Mouse (Mus musculus) hindbrain, embryonic 14.5 days (tissue): ENCODE measurements around the gene Slc44a2. TPM values are rescaled to one million over a fixed set of nuclear protein-coding genes. Genes with fewer than 3 reads are reported as not detected.
"Not testable (repeated sequence)": the region's sequence is repeated elsewhere in the genome, so short reads cannot be mapped to it uniquely, and the experiment has no call there.

Source experiments
- ATAC-seq: fragments of 200-750 bp; cut with Nextera tagmentation; 2 replicates; pipeline ENCODE4 v1.8.0; 2017; ENCODE audit warnings: moderate number of reproducible peaks, mild to moderate bottlenecking, moderate TSS enrichment, moderate library complexity; ENCODE audit not compliant: low FRiP score
- DNase-seq: peaks from one replicate; pipeline ENCODE4 v3.0.0-alpha.2; 2015; ENCODE audit warnings: low spot score
- H3K27ac ChIP-seq: fragments of 300-500 bp; sonication (generic); 2 replicates; pipeline ENCODE4 v1.5.1; 2014; ENCODE audit warnings: mild to moderate bottlenecking, moderate library complexity
- H3K27me3 ChIP-seq: fragments of 300-500 bp; sonication (generic); 2 replicates; pipeline ENCODE4 v1.6.1; 2014; ENCODE audit warnings: mild to moderate bottlenecking, low read length, mixed read lengths; ENCODE audit not compliant: control insufficient read depth, insufficient read depth
- H3K36me3 ChIP-seq: fragments of 300-500 bp; sonication (generic); replicated peaks from 2 replicates; pipeline ENCODE4 v1.6.1; 2014; ENCODE audit not compliant: control insufficient read depth, insufficient read depth
- H3K4me1 ChIP-seq: fragments of 300-500 bp; sonication (generic); replicated peaks from 2 replicates; pipeline ENCODE4 v1.6.1; 2014; ENCODE audit warnings: antibody characterized with exemption, low read length, mixed read lengths; ENCODE audit not compliant: control insufficient read depth, insufficient read depth
- H3K4me2 ChIP-seq: fragments of 300-500 bp; sonication (generic); replicated peaks from 2 replicates; pipeline ENCODE4 v1.6.1; 2014; ENCODE audit warnings: mild to moderate bottlenecking, moderate library complexity
- H3K4me3 ChIP-seq: fragments of 300-500 bp; sonication (generic); replicated peaks from 2 replicates; pipeline ENCODE4 v1.5.1; 2014; ENCODE audit warnings: mild to moderate bottlenecking, low read length
- H3K9ac ChIP-seq: fragments of 300-500 bp; sonication (generic); 2 replicates; pipeline ENCODE4 v1.6.1; 2014
- H3K9me3 ChIP-seq: fragments of 300-500 bp; sonication (generic); 2 replicates; pipeline ENCODE4 v1.6.1; 2016; ENCODE audit warnings: low read length; ENCODE audit not compliant: control insufficient read depth
- WGBS: fragments of 180-500 bp; shearing (Covaris S2); extraction: QIAGEN DNeasy Blood & Tissue Kit; methylation state at CpG from one replicate; pipeline ENCODE4 v1.1.7; 2014; 5-methylcytosine and 5-hydroxymethylcytosine counted together
- polyA plus RNA-seq: library from polyadenylated mRNA; unstranded; fragments of >200 nt; fragmentation: Nextera tagmentation; extraction: Ambion mirVana; gene quantifications from 2 replicates; pipeline ENCODE4 v1.2.1, GENCODE M21; 2014

Gene Slc44a2
- polyA plus RNA-seq, 1 experiment from 2014 or later = 62.3 TPM

DNA sequence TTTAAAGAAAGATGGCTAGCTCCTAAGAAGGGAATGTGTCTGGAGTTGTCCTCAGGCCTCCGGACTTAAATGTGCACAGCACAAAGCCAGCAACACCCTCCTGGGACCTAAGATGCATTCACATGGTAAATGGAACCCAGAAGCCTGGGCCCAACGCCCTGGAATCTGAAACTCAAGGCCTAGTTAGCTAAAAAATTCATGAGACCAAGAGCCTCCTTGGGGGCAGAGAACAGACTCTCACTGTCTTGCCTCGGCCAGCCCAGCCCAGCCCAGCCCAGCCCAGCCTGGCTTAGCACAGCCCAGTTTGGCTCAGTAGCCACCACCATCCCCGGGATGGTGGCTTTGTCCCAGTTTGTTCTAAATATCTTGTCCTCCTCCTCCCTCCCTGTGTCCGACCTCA is 5.1 kb upstream of the Slc44a2 start:
- no peak overlapping the region for H3K4me3 ChIP-seq
- no peak for DNase-seq
- H3K4me1 ChIP-seq = peaks cover 4% of the 10 kb centered on the region; the same call in 1 of the 2 replicates
- H3K36me3 ChIP-seq = no peaks in the 10 kb centered on the region
- H3K4me2 ChIP-seq = no peak overlapping the region
- WGBS = 56% methylated on average over 5 of the region's 5 CpGs
- H3K9me3 ChIP-seq = 0 out of 2 replicates have a peak, but pooled peaks cover 4% of the 10 kb centered on the region
- no peak overlapping the region for H3K27ac ChIP-seq
- ATAC-seq = no peak
- no peak overlapping the region for H3K9ac ChIP-seq
- H3K27me3 ChIP-seq = peaks cover 19% of the 10 kb centered on the region

- H3K36me3 ChIP-seq = no peaks in the 10 kb centered on the region
- H3K9me3 ChIP-seq = 0 out of 2 replicates have a peak, but pooled peaks cover 3% of the 10 kb centered on the region
- no peak overlapping the region for H3K9ac ChIP-seq
- H3K4me3 ChIP-seq = no peak overlapping the region
- H3K27me3 ChIP-seq = peaks cover 12% of the 10 kb centered on the region
- WGBS = 80% methylated on average over 7 of the region's 7 CpGs
- DNase-seq (no peak), ATAC-seq (no peak)
- H3K27ac ChIP-seq = no peak overlapping the region
- peaks cover 11% of the 10 kb centered on the region for H3K4me1 ChIP-seq
- no peak overlapping the region for H3K4me2 ChIP-seq
Measured at GRCm38 (mm10) chr9:21316696-21317095, 3.8 kb upstream of the Slc44a2 start.

GRCm38 (mm10) chr9:21318792-21319191 is 1.7 kb upstream of the Slc44a2 start:
- H3K27me3 ChIP-seq = no peaks in the 10 kb centered on the region
- 96% methylated on average over 6 of the region's 6 CpGs for WGBS

DNA sequence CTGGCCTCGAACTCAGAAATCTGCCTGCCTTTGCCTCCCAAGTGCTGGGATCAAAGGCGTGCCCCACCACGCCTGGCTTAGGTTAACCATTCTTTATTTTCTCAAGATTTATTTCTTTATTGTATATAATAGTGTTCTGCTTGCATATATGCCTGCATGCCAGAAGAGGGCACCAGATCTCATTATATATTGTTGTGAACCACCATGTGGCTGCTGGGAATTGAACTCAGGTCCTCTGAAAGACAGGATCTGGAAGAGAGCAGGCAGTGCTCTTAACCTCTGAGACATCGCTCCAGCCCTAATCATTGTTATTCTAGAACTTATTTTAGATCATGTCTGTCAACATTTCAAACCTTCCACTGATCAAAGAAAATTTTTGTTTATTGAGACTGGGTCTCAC is 995 bp upstream of the Slc44a2 start:
- Histone ChIP-seq H3K4me1 (peaks cover 20% of the 10 kb centered on the region), H3K4me2 (no peak overlapping the region), H3K27ac (no peak overlapping the region), H3K9me3 (no peaks in the 10 kb centered on the region), H3K9ac (no peak overlapping the region), H3K27me3 (no peaks in the 10 kb centered on the region), H3K36me3 (no peaks in the 10 kb centered on the region), H3K4me3 (no peak overlapping the region)
- WGBS = 97% methylated on average over 4 of the region's 4 CpGs
- ATAC-seq (no peak), DNase-seq (no peak)

More at GRCm38 (mm10) chr9:21318792-21319191, 1.7 kb upstream of the Slc44a2 start:
- no peak for ATAC-seq
- no peak overlapping the region for H3K9ac ChIP-seq
- H3K9me3 ChIP-seq = no peaks in the 10 kb centered on the region
- H3K4me2 ChIP-seq = no peak overlapping the region
- H3K36me3 ChIP-seq = no peaks in the 10 kb centered on the region
- no peak overlapping the region for H3K27ac ChIP-seq
- no peak overlapping the region for H3K4me3 ChIP-seq
- H3K4me1 ChIP-seq = peaks cover 20% of the 10 kb centered on the region
- DNase-seq = no peak

- H3K27me3 ChIP-seq = no peaks in the 10 kb centered on the region
- H3K36me3 ChIP-seq = no peaks in the 10 kb centered on the region
- H3K27ac ChIP-seq = no peak overlapping the region
- no peak for DNase-seq
- H3K9ac ChIP-seq = peak overlapping the region; percentile 65
- peaks cover 20% of the 10 kb centered on the region for H3K4me1 ChIP-seq
- peak overlapping the region; percentile 63 for H3K4me3 ChIP-seq
- H3K4me2 ChIP-seq = peak overlapping the region; percentile 93
- WGBS = 27% methylated on average over 4 of the region's 4 CpGs
- ATAC-seq = no peak; the same call in none of the 2 replicates
- no peaks in the 10 kb centered on the region for H3K9me3 ChIP-seq
Measured at GRCm38 (mm10) chr9:21320280-21320618, 249 bp upstream of the Slc44a2 start.

DNA sequence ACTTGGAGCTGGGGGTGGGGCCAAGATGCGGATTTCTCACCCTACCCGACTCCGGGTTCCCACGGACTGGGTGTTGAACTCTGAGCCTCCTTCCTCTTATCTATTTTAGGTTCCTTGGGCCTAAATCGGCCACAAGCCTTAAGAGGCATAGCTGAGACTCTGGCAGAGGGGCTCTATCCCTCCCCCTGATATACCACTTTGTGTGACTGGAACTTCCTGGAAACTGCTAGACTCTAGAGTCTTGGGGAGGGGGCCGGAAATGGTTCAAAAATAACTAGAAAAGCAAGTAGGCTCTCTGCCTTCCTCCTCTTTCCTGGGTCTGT is 976 bp downstream of the Slc44a2 start:
- peaks cover 20% of the 10 kb centered on the region for H3K4me1 ChIP-seq
- WGBS = 16% methylated on average over 6 of the region's 6 CpGs
- H3K4me2 ChIP-seq = peak overlapping the region; percentile 93
- H3K9ac ChIP-seq = peak overlapping the region; percentile 65
- peak overlapping the region; percentile 63 for H3K4me3 ChIP-seq
- ATAC-seq (no peak), DNase-seq (no peak)
- H3K27ac ChIP-seq = no peak overlapping the region
- no peaks in the 10 kb centered on the region for H3K9me3 ChIP-seq
- no peaks in the 10 kb centered on the region for H3K27me3 ChIP-seq
- H3K36me3 ChIP-seq = no peaks in the 10 kb centered on the region

DNA sequence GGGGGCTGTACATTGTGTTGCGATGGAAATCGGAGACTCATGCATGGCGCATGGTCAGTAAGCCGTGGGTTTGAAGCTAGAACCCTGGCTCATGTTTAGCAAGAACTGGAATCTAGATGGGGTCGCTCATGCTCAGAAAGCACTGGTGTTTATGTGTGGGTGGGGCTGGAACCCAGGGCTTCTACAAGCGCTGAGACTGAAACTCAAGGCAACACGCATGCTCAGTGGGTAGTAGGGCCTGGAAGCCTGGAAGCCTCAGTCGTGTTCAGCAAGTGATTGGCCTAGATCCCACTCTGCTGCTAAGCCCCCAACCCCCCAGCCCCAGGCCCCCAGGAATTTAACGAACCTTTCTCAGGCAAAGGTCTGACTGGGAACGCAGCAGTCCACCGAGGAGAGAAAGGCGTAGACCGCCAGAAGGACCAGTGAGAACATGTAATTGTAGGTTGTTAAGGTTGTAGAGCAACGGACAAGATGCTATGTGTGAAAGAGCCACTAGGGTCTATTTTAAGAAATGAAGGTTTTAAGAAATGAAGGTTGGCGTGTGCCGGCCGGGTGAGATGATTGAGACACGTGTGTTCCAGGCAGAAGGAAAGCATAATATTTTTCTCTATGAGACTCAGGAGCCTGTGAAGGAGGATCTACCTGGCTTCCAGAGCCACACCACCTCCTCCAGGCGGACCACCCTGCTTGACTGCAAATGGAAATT is 1.9 kb downstream of the Slc44a2 start:
- Histone ChIP-seq H3K9me3 (no peaks in the 10 kb centered on the region), H3K9ac (no peak overlapping the region), H3K27me3 (no peaks in the 10 kb centered on the region), H3K4me3 (no peak overlapping the region; the same call in 1 of the 2 replicates), H3K27ac (no peak overlapping the region), H3K4me2 (peak overlapping the region; percentile 93), H3K4me1 (peaks cover 20% of the 10 kb centered on the region), H3K36me3 (no peaks in the 10 kb centered on the region)
- DNase-seq (no peak), ATAC-seq (no peak)
- WGBS = 85% methylated on average over 19 of the region's 19 CpGs

GRCm38 (mm10) chr9:21322917-21323297 is 2.4 kb downstream of the Slc44a2 start:
- H3K4me3 ChIP-seq, H3K36me3 ChIP-seq, H3K27me3 ChIP-seq, H3K27ac ChIP-seq, H3K9ac ChIP-seq, DNase-seq, ATAC-seq, H3K9me3 ChIP-seq: not testable (repeated sequence)
- 93% methylated on average over 7 of the region's 8 CpGs for WGBS
- peaks cover 20% of the 10 kb centered on the region for H3K4me1 ChIP-seq
- peak overlapping the region; percentile 93; the same call in 1 of the 2 replicates for H3K4me2 ChIP-seq

DNA sequence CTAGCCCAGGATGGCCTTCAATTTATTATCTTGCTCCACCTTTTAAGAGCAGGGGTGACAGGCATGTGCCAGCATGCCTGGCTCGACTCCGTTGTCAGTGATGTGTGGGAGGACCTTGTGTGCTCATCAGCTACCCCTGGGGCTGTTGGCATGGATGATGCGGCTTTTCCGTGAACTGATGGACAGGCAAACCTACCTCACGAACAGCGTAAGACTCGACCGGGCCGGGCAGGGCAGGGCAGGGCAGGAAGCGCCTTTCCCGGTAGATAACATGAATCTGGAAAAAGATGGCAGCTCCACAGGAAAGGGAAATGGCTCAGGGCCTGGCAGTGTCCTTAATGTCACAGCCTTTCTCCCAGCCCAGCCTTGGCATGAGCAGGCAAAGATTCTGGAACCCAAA is 3.8 kb downstream of the Slc44a2 start:
- no peak overlapping the region for H3K4me2 ChIP-seq
- 96% methylated on average over 11 of the region's 11 CpGs for WGBS
- no peak overlapping the region for H3K9ac ChIP-seq
- no peaks in the 10 kb centered on the region for H3K9me3 ChIP-seq
- DNase-seq (no peak), ATAC-seq (no peak)
- H3K4me1 ChIP-seq = peaks cover 20% of the 10 kb centered on the region
- H3K4me3 ChIP-seq = no peak overlapping the region
- no peaks in the 10 kb centered on the region for H3K36me3 ChIP-seq
- no peak overlapping the region for H3K27ac ChIP-seq
- H3K27me3 ChIP-seq = no peaks in the 10 kb centered on the region

- no peaks in the 10 kb centered on the region for H3K36me3 ChIP-seq
- no peaks in the 10 kb centered on the region for H3K27me3 ChIP-seq
- no peak overlapping the region for H3K4me2 ChIP-seq
- H3K9me3 ChIP-seq = no peaks in the 10 kb centered on the region
- ATAC-seq (no peak), DNase-seq (no peak)
- H3K4me3 ChIP-seq = no peak overlapping the region
- H3K4me1 ChIP-seq = no peaks in the 10 kb centered on the region
- no peak overlapping the region for H3K27ac ChIP-seq
- WGBS = 60% methylated on average over 3 of the region's 3 CpGs
- H3K9ac ChIP-seq = no peak overlapping the region
Measured at GRCm38 (mm10) chr9:21327569-21327968, 7.1 kb downstream of the Slc44a2 start.
